Mouse (Mus musculus) intestine, embryonic 15.5 days (tissue): ENCODE data around the gene Klrd1. TPM values are rescaled to one million over a fixed set of nuclear protein-coding genes. Genes with fewer than 3 reads are reported as not detected.
"Not testable (repeated sequence)": the region's sequence is repeated elsewhere in the genome, so short reads cannot be mapped to it uniquely, and the experiment has no call there.

Source experiments
- ATAC-seq: fragments of 200-750 bp; cut with Nextera tagmentation; 2 replicates; pipeline ENCODE4 v1.8.0; 2017; ENCODE audit warnings: moderate TSS enrichment, moderate library complexity
- H3K27ac ChIP-seq: fragments of 300-500 bp; sonication (generic); 2 replicates; pipeline ENCODE4 v1.5.1; 2015; ENCODE audit warnings: mild to moderate bottlenecking, inconsistent platforms
- H3K27me3 ChIP-seq: fragments of 300-500 bp; sonication (generic); replicated peaks from 2 replicates; pipeline ENCODE4 v1.6.1; 2015; ENCODE audit warnings: inconsistent platforms
- H3K36me3 ChIP-seq: fragments of 300-500 bp; sonication (generic); 2 replicates; pipeline ENCODE4 v1.6.1; 2015; ENCODE audit warnings: inconsistent platforms
- H3K4me1 ChIP-seq: fragments of 300-500 bp; sonication (generic); replicated peaks from 2 replicates; pipeline ENCODE4 v1.6.1; 2015; ENCODE audit warnings: inconsistent platforms
- H3K4me2 ChIP-seq: fragments of 300-500 bp; sonication (generic); replicated peaks from 2 replicates; pipeline ENCODE4 v1.6.1; 2015; ENCODE audit warnings: mild to moderate bottlenecking, inconsistent platforms
- H3K4me3 ChIP-seq: fragments of 300-500 bp; sonication (generic); replicated peaks from 2 replicates; pipeline ENCODE4 v1.5.1; 2015; ENCODE audit warnings: inconsistent platforms
- H3K9ac ChIP-seq: fragments of 300-500 bp; sonication (generic); 2 replicates; pipeline ENCODE4 v1.6.1; 2015; ENCODE audit warnings: inconsistent platforms
- H3K9me3 ChIP-seq: fragments of 300-500 bp; sonication (generic); 2 replicates; pipeline ENCODE4 v1.6.1; 2016; ENCODE audit warnings: inconsistent platforms
- WGBS: fragments of 180-500 bp; shearing (Covaris S2); methylation state at CpG from one replicate; pipeline ENCODE4 v1.1.7; 2015; 5-methylcytosine and 5-hydroxymethylcytosine counted together
- polyA plus RNA-seq: library from polyadenylated mRNA; unstranded; fragments of >200 nt; fragmentation: Nextera tagmentation; extraction: Ambion mirVana; gene quantifications from 2 replicates; pipeline ENCODE4 v1.2.1, GENCODE M21; 2015

The Klrd1 gene
- polyA plus RNA-seq, 1 experiment from 2014 or later = 1.8 TPM

DNA sequence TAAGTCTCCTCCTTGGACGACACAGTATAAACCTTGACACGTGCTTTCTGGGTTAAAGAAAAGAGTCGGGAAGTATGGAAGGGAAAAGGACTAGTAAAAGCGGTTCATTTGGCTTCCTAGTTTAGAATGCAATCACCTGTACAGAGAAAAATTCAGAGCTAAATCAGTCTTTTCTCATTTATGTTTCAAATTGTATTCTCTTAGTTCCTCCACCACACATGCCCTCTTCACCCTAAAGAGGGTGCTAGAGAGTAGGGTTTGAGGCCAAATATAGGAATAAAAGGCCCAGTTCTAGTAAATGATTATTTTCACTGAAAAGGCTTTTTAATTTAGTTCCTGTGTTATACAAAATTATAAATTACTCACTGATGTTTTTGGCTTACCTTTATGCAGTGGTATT, 10.3 kb upstream of the Klrd1 start:
- WGBS = 61% methylated on average over 4 of the region's 4 CpGs

GRCm38 (mm10) chr6:129581896-129582295, 9.7 kb upstream of the Klrd1 start:
- H3K4me2 ChIP-seq = no peak overlapping the region
- no peak for ATAC-seq
- no peaks in the 10 kb centered on the region for H3K9me3 ChIP-seq
- H3K9ac ChIP-seq = no peak overlapping the region
- 70% methylated on average over 4 of the region's 4 CpGs for WGBS
- no peaks in the 10 kb centered on the region for H3K36me3 ChIP-seq
- H3K4me3 ChIP-seq = no peak overlapping the region
- no peaks in the 10 kb centered on the region for H3K4me1 ChIP-seq
- H3K27me3 ChIP-seq = no peaks in the 10 kb centered on the region
- H3K27ac ChIP-seq = no peak overlapping the region

More for the DNA sequence above, 10.3 kb upstream of the Klrd1 start:
- H3K9ac ChIP-seq = no peak overlapping the region
- H3K4me2 ChIP-seq = no peak overlapping the region
- H3K27ac ChIP-seq = no peak overlapping the region
- ATAC-seq = no peak
- H3K36me3 ChIP-seq = no peaks in the 10 kb centered on the region
- H3K27me3 ChIP-seq = no peaks in the 10 kb centered on the region
- no peak overlapping the region for H3K4me3 ChIP-seq
- H3K9me3 ChIP-seq = no peaks in the 10 kb centered on the region
- H3K4me1 ChIP-seq = no peaks in the 10 kb centered on the region

GRCm38 (mm10) chr6:129583014-129583413, 8.6 kb upstream of the Klrd1 start:
- H3K27me3 ChIP-seq = no peaks in the 10 kb centered on the region
- no peak for ATAC-seq
- H3K4me2 ChIP-seq = no peak overlapping the region
- WGBS = 76% methylated on average over 3 of the region's 3 CpGs
- H3K9me3 ChIP-seq = no peaks in the 10 kb centered on the region
- no peak overlapping the region for H3K9ac ChIP-seq
- no peak overlapping the region for H3K27ac ChIP-seq
- H3K4me1 ChIP-seq = no peaks in the 10 kb centered on the region
- no peaks in the 10 kb centered on the region for H3K36me3 ChIP-seq
- no peak overlapping the region for H3K4me3 ChIP-seq

DNA sequence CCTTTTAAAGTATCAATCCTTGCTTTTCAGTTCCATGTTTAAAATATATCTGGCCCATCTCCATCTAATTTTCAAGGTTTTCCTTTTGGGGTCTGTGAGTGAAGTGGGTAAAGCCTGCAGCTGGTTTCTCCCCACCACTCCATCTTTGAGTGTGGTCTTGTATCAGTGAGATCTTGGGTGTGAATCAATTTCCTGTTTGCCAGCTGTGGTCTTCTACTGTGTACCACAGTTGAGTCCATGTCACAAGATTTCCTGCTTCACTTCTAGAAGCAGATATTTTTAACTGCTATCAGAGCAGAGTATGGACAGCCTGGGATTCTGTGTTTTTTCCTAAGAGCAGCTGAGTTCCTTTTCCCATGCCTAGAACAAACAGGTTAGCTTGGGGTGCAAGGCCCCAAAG, 16.8 kb downstream of the Klrd1 start:
- ATAC-seq = no peak
- Histone ChIP-seq H3K27me3 (no peaks in the 10 kb centered on the region), H3K9ac (no peak overlapping the region), H3K9me3 (no peaks in the 10 kb centered on the region), H3K4me3 (no peak overlapping the region), H3K36me3 (no peaks in the 10 kb centered on the region), H3K4me2 (no peak overlapping the region), H3K27ac (no peak overlapping the region), H3K4me1 (no peaks in the 10 kb centered on the region)

DNA sequence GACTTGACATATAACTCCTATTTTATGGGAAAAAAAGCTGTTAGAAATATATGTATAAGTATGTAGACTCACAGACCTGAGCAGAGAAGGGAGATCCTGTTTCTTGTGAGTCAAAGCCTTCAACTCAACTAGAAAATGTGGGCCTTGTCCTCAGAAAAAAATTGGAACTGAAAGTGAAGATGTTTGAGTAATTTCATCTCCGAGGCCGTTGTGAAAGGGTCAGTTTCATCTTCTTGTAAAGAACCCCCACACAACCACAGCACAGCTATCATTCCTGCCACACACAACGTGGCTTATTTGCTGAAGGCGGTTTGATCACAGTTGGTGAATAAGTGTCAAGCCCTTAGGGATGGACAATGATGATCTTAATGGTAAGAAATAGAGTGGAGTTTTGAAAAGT, 32.2 kb downstream of the Klrd1 start, which contains the start of gene Klrk1:
Gene Klrk1 (minus strand): TSS at position 130 of the 400 bp plus-strand sequence.
- Histone ChIP-seq H3K4me1 (no peaks in the 10 kb centered on the region), H3K9me3 (no peaks in the 10 kb centered on the region), H3K27ac (no peak within 1 kb of the TSS), H3K4me3 (no peak within 1 kb of the TSS), H3K36me3 (no peaks in the 10 kb centered on the region), H3K4me2 (no peak within 1 kb of the TSS), H3K27me3 (no peaks in the 10 kb centered on the region), H3K9ac (no peak within 1 kb of the TSS)
- 77% methylated on average over 4 of the region's 4 CpGs for WGBS
- ATAC-seq = no peak

- not testable (repeated sequence) for H3K27me3 ChIP-seq, H3K4me3 ChIP-seq, H3K9me3 ChIP-seq, H3K4me1 ChIP-seq, ATAC-seq, H3K4me2 ChIP-seq, H3K27ac ChIP-seq, H3K9ac ChIP-seq, H3K36me3 ChIP-seq
- 80% methylated on average over 2 of the region's 2 CpGs for WGBS
These were observed 39.5 kb downstream of the Klrd1 start for GRCm38 (mm10) chr6:129631046-129631445.

DNA sequence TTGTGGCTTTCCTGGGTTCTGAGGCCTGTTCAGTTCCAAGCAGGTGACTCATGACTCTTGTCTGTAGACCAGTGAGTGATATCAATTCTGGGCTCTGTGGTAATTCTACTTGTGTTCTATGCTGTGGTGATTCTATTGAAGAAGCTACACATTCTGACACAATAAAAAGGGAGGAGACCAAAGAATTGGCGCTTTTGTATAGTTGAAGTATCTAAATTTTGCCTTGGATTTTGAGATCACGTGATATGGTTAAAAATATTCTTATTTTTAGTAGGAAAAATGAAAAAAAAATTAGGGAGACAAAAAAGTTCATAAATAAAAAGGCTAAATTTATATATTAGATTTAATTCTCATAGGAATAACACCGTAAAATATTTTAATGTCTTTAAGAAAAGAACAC, 51.7 kb downstream of the Klrd1 start, which contains the start of gene Klrc3:
Gene Klrc3 (minus strand): TSS at position 101 of the 400 bp plus-strand sequence.
- H3K36me3 ChIP-seq, H3K27me3 ChIP-seq, H3K9me3 ChIP-seq, H3K27ac ChIP-seq, H3K4me1 ChIP-seq, H3K4me3 ChIP-seq, H3K9ac ChIP-seq, ATAC-seq, H3K4me2 ChIP-seq: not testable (repeated sequence)
- WGBS = 85% methylated on average over 3 of the region's 3 CpGs

DNA sequence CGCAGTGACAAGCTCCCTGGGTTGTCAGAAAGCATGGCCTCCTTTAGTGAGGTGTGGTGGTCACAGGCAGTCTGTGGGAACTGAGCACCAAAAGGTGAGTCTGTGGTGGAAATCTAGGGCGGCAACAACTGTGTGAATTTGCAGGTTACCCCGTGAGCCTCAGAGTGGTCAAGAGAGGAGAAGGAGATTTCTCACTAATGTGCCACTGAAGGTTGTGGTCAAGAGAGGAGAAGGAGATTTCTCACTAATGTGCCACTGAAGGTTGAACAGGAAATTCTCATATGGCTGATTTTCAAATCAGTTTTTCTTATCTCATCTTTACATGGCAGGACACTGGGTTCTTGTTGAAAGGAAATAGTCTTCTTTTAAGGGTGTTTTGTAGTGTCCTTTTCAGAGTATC, 52.5 kb downstream of the Klrd1 start:
- ATAC-seq = not testable (repeated sequence)
- WGBS = 71% methylated on average over 1 of the region's 3 CpGs

More for the DNA sequence above, 52.5 kb downstream of the Klrd1 start:
- not testable (repeated sequence) for H3K36me3 ChIP-seq, H3K9ac ChIP-seq, H3K9me3 ChIP-seq, H3K4me2 ChIP-seq, H3K27me3 ChIP-seq, H3K4me1 ChIP-seq, H3K4me3 ChIP-seq, H3K27ac ChIP-seq

Other genes starting within 250 kb of the Klrd1 start
- gene Clec12a, start 249.1 kb upstream of the Klrd1 start, polyA plus RNA-seq = 0.80 and 0.87 TPM in 2 replicates
- not detected in 2 replicates for gene Clec12b, start 205.9 kb upstream of the Klrd1 start, polyA plus RNA-seq
- 1.2 and 1.3 TPM in 2 replicates for gene Clec1b, start 194.5 kb upstream of the Klrd1 start, polyA plus RNA-seq
- gene Clec9a, start 182.9 kb upstream of the Klrd1 start, polyA plus RNA-seq = 0.13 and 0.20 TPM in 2 replicates
- 3.8 and 4.3 TPM in 2 replicates for gene Clec1a, start 139.8 kb upstream of the Klrd1 start, polyA plus RNA-seq
- 0.04 and 0.13 TPM in 2 replicates for gene Olr1, start 84.6 kb upstream of the Klrd1 start, polyA plus RNA-seq
- gene Tmem52b, start 79.2 kb upstream of the Klrd1 start, polyA plus RNA-seq = 0.09 TPM in 1 of 2 replicates, not detected in the other
- gene Gabarapl1, start 58.6 kb upstream of the Klrd1 start, polyA plus RNA-seq = 38.5 and 43.7 TPM in 2 replicates
- not detected in 2 replicates for gene Klre1, start 13.9 kb upstream of the Klrd1 start, polyA plus RNA-seq
- gene Klrk1, start 32.1 kb downstream of the Klrd1 start, polyA plus RNA-seq = 0.15 and 0.29 TPM in 2 replicates
- gene Klrc3, start 51.6 kb downstream of the Klrd1 start, polyA plus RNA-seq = not detected in 2 replicates
- gene Klrc2, start 68.9 kb downstream of the Klrd1 start, polyA plus RNA-seq = 0.09 TPM in 1 of 2 replicates, not detected in the other
- 0.39 and 0.40 TPM in 2 replicates for gene Klrc1, start 87.2 kb downstream of the Klrd1 start, polyA plus RNA-seq
- not detected in 2 replicates for gene Klri1, start 125.3 kb downstream of the Klrd1 start, polyA plus RNA-seq
- 0.10 and 0.11 TPM in 2 replicates for gene Klri2, start 148.7 kb downstream of the Klrd1 start, polyA plus RNA-seq
- not detected in 2 replicates for gene Gm156, start 192.5 kb downstream of the Klrd1 start, polyA plus RNA-seq